Mouse (Mus musculus) stomach, postnatal 0 days (tissue): Measurements from ENCODE around the gene Wwc1.

Experiments
- CTCF ChIP-seq: IDR thresholded peaks from 2 replicates; pipeline ENCODE4 v1.5.1; 2016; ENCODE audit warnings: antibody characterized with exemption, low read depth, mild to moderate bottlenecking, moderate library complexity
- EP300 ChIP-seq: optimal IDR thresholded peaks from 2 replicates; pipeline ENCODE3; 2016; ENCODE audit warnings: antibody characterized with exemption

GRCm38 (mm10) chr11:35951727-35952065, 28.6 kb downstream of the Wwc1 start:
- TF ChIP-seq CTCF (no peak), EP300 (no peak)
